Mouse (Mus musculus): ENCODE data around the gene 0610010K14Rik.
A peak's percentile ranks its signal among the peaks of the same experiment; 100 is the strongest.

0610010K14Rik gene

DNA sequence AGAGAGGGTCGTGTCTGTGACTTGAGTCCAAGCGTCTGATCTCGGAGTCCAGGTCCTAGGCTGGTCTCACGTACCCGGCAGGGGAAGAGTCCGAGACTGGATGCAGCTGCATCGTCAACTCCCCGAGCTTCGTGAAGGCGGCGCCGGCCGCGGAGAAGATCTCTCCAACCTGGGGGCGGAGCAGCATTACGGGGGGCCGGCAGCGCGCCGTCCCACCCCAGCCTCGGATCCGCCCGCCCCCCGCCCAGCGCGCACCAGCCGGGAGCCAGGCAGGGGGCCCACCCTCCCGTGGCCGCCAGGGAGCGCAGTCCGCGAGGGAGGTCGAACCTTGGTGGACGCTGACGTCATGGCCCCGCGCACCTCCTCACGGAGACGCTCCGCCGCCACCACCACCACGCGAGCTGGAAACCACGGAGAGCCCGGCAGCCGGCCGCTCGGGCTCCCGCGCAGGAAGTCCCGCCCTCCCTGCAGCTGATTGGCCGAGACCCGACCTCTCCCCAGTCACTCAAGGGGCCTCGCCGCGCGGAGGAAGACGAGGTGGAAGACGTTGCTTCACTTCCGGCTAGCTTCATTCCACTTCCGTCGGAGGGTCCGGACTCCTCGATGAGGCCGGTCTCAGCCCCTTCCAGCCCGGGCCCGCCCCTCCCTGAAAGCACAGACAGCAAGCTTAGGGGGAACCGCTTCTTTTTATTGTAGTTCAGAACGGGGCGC lies at the start of gene 0610010K14Rik:
TSS of gene 0610010K14Rik (minus strand) at position 458 of the 711 bp plus-strand sequence.
- DNase-seq (ENCODE audit: low spot score in 2 of 2): peak; percentile 95 to 97

DNA sequence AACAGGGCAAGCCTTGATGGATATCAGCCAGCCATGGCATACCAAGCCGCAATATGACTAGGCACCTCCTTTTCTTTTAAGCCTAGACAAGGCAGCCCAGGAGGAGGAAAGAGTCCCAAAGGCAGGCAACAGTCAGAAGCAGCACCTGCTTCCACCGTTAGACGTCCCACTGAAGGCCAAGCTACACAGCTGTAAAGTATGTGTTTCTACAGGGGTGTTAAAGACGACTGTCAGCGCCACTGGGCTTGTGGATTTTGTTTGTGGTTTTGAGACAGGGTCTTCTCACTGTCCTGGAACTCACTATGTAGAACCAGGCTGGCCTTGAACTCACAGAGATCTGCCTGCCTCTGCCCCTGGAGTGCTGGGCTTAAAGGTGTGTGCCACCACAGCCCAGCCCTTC lies 48.0 kb upstream of the 0610010K14Rik start:
- no peak for DNase-seq (ENCODE audit: low spot score in 2 of 2)

DNA sequence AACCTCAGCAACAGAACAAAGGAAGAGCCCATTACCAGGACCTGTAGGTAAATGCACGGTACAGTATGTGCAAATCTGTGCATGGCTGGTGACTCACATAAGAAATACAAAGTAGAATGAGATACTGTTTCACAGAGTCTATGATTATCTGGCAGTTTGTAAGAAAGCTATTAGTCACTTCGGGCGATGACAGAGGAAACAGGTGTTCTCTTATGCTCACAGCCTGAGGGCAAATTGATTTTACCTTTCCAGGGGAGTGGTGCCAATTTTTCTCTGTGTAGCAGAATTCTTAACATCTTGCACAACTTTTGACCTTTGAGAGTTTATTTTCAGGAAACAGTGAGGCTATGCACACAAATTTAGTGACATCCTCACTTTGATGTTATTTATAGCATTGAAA lies 47.0 kb upstream of the 0610010K14Rik start:
- DNase-seq (ENCODE audit: low spot score in 2 of 2): no peak

DNA sequence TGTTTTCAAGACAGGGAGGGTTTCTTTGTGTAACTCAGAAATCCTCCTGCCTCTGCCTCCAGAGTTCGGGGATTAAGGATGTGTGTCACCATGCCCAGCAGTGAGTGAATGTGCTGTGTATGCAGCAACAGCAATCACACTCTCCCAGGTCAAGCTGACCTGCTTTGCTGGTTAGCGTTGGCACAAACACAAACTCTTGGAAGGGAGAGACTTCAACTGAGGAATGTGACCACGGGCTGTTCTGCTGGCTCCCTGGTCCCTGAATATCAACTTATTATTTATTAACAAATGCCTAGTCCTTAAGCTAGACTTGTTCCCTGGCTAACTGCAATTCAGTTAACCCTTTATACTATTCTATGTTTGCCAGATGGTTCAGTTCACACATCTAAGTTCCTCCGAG lies 46.0 kb upstream of the 0610010K14Rik start:
- no peak for DNase-seq (ENCODE audit: low spot score in 2 of 2)

DNA sequence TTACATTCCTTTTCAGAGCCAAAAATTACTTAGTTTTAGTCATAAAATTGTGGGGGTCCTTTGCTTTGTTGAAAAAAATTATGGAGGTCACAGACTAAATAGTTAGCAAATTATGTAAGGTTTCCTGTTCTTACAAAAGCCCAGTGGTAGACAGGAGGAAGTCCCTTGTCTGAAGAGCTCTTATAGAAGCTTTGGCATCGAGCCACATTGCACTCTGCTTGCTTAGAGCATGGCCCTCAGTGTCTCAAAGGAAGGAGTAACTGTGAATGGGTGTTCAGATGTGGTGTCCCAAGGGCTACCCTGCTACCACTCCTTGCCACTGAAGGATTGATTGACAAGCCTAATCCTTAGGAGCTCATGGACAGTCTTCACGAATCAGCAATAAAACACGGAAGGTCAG lies 42.7 kb upstream of the 0610010K14Rik start:
- DNase-seq (ENCODE audit: low spot score in 2 of 2): no peak

DNA sequence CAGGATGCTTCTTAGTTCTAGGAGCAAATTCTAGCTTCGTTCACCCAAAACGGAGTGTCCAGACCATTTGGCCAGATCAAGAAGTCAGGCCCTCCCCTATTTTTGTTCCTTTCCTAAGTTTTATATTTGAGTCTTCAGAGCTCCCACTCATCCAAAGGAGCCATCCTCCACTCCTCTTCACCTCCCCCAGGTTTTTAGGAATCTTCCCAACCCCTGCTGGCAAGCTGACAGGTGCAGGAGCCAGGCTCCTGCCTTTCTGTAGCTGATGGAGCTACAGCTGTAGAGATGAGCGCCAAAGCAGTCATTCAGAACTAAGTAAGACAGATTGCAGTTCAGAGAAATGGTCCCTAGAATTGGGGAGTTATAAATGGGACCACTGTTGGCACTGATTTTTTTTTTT lies 41.2 kb upstream of the 0610010K14Rik start:
- DNase-seq (ENCODE audit: low spot score in 2 of 2): no peak

DNA sequence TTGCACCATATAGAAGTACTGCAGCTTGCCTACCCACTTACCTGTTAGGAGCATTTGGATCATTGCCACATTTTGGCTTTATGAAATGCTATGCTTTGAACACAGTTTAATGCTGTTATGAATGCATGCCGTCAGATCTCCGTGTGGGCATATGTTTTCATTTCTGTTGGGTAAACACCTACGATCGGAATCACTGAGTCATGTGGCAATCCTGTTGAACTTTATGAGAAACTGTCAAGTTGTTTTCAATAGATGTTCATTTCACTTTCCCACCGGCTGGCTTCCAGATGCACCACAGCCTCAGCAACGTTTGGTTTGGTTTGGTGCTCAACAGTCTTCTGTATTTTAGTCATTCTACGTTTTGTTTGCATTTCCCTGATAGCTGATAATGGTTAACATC lies 33.9 kb upstream of the 0610010K14Rik start:
- no peak for DNase-seq (ENCODE audit: low spot score in 2 of 2)

DNA sequence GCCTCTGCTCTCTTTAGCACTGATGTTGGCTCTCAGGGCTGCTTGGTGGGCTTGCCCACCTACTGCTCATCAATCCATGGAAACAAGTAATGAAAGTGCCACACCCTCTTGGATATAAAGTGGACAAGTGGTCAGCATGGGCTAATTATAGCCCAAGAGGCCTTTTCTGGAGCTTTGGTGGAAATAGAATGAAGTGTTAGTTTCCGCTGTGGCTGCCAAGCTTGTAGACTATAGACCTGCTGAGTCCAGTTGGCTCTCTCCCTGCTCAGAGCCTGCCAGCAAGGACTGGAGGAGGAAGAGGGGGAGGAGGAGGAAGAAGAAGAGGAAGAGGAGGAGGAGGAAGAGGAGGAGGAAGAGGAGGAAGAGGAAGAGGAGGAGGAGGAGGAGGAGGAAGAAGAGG lies 28.7 kb upstream of the 0610010K14Rik start:
- no peak for DNase-seq (ENCODE audit: low spot score in 2 of 2)

DNA sequence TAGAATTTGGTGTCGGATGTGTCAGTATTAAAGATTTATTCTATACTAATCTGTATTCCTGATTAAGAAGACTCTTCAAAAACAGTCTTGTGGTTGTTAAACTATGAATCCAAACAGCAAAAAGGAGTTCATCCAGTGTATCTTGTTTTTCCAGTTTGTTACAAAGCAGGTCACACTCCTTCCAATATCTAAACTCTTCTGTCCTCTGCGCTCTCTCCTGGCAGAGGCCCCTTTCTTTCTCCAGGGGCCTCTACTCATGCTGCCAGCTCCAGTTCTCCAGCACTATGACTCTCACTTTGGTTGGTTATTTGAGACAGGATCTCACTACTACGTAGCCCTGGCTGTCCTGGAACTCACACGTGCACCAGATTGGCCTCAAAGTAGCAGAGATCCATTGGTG lies 28.1 kb upstream of the 0610010K14Rik start:
- no peak for DNase-seq (ENCODE audit: low spot score in 2 of 2)

DNA sequence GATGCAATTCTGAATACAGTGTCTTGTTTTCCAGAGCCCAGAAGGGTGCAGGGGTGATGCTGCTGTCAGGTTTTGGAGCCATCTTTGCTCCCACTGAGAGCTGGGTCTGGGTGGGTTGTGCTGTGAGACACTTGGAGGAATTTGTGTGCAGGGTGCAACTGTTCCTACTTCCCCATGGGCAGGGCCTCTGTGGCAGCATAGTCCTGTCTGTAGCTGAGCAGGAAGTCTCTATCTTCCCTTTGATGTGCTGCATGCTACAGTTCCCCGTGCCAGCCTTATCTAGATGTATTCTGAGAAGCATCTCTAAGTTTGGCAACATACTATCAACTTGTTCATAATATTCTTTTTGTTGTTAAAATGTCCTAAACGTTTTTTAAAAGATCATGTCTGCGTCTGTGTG lies 27.5 kb upstream of the 0610010K14Rik start:
- DNase-seq (ENCODE audit: low spot score in 2 of 2): no peak

DNA sequence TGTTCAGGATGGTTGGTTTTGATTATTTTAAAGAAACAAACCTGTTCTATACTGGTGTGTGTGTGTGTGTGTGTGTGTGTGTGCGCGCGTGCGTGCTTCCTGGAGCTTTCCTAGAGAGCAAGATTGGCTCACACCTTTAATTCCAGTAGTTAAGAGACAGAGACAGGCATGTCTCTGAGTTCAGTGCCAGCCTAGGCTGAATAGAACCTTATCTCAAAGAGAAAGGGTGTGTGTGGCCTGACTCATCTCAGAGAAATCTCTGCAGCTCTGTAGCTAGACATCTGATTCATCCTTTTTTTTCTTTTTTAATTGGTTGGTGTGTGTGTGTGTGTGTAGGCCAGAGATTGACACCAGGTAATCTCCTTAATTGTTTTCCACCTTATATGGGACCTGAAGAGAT lies 21.3 kb upstream of the 0610010K14Rik start:
- DNase-seq (ENCODE audit: low spot score in 2 of 2): no peak

DNA sequence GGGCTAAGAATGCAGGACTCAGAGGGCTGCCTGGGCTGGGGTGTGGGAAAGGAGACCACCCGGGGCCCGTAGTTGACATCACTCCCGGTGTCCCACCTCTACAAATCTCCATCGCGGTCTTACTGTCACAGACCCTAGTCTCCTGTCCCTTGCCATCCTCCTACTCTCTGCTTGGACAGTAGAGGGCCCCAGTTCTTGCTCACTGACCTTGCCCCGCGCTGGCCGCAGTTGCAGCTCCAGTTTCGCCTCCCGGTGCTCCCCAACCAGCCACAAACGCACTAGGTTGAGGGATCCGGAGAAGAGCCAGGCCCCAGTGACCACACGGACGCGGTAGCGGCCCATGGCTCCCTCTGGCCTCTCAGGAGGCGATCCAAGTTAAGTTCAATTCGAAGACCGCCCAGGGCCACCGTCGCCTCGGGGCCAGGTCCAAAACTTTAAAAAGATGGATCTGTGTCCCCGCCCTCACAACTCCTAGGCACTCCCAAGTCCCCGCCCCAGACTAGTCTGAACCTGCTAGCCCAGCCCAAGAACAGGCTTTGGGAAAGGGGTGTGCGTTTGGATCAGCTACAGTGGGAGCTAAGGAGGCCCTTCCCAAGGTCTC lies 17.3 kb upstream of the 0610010K14Rik start, which contains the start of gene Alox12:
TSS of gene Alox12 (minus strand) at position 423 of the 601 bp plus-strand sequence.
- no peak for DNase-seq (ENCODE audit: low spot score in 2 of 2)

DNA sequence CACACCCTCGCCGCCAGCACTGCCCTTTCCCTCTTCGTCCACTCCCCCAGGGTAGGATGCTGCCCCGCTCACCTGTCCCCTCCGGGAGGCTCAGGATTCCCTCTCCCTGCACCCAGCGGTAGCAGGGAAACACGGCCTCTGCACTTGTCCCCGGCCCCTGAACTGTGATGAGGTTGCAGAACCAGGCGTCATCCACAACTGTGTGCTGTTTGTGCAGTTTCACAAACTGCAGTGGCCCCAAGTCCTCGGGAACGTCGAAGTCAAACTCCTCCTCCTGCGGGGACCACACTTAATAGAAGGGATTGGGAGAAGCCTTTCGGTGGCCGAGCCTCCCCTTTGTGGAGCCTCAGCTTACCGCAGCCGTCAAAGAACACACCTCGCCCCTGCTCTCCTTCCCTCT lies 16.6 kb upstream of the 0610010K14Rik start:
- no peak for DNase-seq (ENCODE audit: low spot score in 2 of 2)

DNA sequence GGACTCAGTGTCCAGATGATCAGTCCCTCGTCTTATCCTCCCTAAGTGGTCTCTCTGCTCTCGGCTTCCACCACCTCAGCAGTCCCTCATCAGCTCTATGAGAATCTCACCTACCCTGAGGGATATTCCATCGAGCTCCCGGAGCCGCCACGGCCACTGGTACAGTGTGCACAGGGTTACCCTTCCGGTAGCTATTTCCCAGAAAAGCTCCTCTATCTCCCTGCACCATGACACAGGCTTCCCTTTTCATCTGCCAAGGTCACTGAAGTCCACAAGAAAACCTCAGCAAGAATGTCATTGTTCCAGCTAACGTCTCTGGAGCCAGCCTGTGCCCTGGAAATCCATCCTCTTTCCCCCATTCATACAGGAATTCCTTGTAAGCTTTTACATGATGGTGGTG lies 14.1 kb upstream of the 0610010K14Rik start:
- DNase-seq (ENCODE audit: low spot score in 2 of 2): no peak

DNA sequence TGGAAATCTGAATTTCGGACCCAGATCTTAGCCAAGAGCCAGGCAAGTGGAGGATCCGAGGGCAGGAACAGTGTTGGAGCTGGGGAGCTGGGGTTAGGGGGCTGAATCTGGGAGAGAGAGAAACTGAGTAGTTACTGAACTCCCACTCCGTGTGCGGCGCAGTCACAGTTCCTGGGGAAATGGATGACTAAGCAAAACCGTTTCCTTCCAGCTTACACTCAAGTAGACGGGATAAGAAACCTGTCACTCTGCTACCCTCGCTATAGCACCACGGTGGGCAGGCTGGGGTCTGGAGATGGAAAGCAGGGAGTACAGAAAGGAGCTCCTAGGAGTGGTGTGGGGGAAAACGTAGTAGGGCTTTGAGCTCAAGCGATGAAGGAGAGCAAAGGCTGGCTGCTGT lies 12.4 kb upstream of the 0610010K14Rik start:
- DNase-seq (ENCODE audit: low spot score in 2 of 2): no peak

DNA sequence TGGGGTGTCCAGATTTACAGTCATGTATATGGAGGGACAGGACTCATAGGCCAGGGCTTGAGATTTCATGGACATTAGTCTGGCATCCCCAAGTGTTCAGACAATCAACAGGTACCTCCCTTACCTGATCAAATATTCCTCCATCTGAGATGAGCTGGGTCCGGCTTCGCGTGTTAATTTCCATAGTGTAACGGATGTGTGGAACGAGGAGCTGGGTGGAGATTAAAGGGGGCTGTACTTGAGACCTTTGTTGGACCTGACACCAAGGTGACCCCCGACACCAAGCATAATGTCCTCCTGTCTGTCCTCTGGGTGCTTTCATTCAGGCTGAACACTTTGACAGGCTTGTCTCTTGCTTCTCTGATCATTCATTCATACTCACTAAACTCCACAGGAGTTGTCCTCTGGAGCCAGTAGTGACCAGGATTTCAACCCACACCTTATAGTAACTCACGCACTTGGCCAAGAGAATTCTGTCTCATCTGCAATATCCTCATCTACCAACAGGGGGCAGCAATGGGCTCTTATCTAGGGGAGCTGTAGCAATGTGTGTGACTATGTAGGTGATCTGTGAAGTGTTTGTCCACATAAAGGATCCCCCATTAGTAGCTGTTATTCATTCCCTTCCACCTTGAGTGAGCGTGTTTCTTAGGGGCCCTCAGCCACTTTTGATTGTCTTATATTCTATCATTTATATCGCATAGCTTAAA lies 9.6 kb upstream of the 0610010K14Rik start:
- no peak for DNase-seq (ENCODE audit: low spot score in 2 of 2)

DNA sequence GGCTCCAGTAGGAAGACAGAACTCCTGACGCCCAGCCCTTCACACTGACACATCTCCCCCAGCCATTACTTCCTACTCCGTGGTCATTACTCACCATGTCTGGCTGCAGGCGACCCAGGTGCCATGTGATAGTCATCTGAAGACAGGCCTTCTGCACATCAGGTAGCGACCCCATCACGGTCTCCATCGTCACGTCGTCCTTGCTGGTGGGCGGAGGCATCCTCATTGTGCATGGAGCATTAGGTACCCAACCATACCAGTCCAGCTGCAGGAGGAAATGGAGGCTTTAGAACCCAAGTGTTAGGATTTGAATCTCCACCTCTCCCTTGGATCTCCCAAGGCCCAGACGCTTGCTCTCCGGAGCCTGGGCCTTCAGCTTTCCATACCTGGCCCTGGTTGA lies 4.9 kb upstream of the 0610010K14Rik start:
- no peak for DNase-seq (ENCODE audit: low spot score in 2 of 2)

DNA sequence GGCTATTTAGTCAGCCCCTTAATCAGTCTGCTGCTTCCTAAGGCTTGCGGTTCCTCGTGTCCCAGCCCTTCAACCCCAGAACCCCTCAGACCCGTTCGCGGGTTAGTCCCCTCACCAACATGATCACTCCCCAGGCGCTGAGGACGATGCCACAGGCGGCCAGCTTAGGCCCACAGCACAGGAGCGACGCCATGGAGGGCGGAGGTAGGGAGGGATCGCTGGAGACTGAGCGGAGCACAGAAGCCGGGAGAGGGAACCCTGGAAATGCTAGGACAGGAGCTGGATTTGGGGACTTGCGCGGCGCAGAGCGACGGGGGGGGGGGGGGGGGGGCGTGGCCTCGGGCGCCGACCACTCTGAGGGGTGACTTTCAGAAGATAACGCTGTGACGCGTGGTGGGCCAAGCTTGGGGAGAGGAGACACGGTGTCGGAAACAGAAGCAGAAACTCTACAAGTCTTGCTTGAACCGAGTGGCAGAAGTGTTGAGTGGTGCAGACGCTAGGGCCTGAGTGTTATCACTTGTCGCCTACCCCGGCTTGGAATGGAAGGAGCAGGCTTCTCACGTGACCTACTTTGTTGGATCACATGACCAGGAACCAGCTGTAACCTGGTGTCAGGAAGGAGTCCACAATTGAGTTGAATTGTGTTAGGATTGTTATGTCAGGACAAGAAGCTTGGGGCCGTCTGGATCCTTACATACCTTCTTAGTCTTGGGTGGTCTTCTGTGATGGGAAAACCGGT lies 2.0 kb upstream of the 0610010K14Rik start, which contains the start of the genes Gm21988 and Rnasek:
TSS of gene Gm21988 (minus strand) at position 290 of the 739 bp plus-strand sequence.
TSS of gene Rnasek (minus strand) at position 302 of the 739 bp plus-strand sequence.
- DNase-seq (ENCODE audit: low spot score in 2 of 2): peak in 1 of 2 experiments; percentile 81

DNA sequence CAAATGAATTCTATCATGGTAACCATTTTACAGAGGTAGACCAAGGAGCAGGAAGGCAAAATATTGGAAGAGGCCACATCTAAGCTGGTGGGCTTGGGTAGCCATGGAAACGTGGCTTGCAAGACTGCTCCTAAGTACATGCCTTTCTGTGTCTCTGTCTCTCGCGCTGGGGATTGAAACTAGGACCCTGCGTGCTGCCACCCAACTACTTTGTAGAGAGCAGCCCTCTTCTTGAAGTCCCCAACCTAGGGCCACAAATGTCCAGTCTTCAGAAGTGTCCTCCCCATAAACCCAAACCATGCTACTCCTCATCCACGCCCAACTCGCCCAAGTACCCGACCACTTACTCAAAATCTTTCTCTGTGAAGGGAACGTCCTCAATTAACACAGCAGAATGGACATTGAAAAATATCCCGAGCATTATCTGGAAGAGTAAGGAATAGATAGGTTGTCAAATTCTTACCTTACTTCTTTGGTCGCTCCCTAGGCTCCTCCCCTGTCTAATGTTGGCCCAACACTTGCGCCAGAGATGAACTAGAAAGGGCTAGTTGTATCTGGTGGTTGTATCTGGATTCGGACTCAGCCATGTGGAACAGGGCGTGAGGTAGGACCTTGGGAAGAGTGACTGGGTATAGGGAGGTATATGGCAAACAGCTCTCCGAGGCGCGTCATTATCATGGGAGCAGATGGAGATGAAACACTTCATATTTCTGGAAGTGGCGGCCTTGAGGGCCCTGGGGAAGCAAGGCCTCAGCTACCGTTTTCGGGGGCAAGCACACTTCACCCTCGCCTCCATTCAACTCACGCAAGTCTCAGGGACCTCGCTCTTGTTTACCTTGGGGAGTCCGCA lies 1.1 kb upstream of the 0610010K14Rik start:
- DNase-seq (ENCODE audit: low spot score in 2 of 2): no peak

DNA sequence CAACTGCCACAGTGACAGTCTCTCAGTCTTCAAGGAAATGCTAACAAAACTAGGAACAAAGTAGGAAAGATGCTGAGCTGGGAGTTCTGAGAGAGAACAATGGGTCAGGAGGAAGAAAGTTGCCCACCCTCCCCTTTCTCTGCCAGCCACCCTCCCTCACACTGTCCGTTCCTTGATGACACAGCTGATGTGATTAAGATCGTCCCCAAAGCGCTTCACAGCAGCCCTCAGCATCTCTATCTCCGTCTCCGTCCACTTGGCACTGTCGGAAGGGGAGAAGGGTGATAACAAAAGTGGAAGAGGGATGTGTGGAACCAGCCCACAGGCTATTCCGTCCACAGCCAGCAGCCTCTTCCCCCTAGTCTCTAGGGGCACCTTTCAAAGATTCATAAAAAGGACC lies 997 bp downstream of the 0610010K14Rik start:
- no peak for DNase-seq (ENCODE audit: low spot score in 2 of 2)

DNA sequence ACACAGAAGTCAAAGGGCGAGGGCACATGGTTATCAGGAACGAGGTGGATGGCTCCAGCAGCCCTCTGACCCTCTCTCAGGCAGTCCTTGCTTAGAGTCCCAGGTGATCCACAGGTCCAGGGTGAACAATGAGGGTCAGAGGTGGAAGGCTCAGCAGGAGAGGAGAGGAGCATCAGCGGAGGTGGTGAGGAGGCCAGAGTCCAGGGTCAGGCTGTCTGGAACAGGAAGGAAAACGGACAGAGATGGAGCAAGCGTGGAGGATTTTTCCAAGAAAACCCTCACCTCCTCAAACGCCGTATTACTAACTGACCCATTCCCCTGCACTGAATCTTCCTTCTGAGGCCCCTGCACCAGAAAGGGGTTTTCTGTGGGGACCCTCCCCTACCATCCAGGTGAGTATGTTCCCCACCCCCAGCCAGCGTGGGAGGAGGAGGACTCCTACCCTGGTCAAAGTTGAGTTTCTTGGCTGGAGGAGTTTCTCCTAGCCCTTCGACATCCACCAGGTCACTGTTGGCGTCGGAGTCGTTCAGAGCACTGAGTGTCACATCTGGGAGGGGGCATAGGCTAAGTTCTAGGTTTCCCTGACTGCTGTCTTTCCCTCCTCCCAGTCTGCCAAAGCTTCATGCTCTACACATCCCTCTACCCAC lies 2.3 kb downstream of the 0610010K14Rik start:
- DNase-seq (ENCODE audit: low spot score in 2 of 2): no peak
